Mouse (Mus musculus) B cell, adult 67 days (primary cell): ENCODE data around the gene Gm21962. TPM values are rescaled to one million over a fixed set of nuclear protein-coding genes. Genes with fewer than 3 reads are reported as not detected.

Source experiments
- total RNA-seq, 2 experiments: library from RNA; stranded (reverse); gene quantifications; 4 replicates each; pipeline ENCODE4 v1.2.4; 2023

Gene Gm21962
- total RNA-seq = not detected

GRCm38 (mm10) chr3:137671224-137671623, at the start of gene Gm21962:
Gene Gm21962, plus strand, starts transcription at chr3:137671524.

Other genes starting within 250 kb of the Gm21962 start
- not detected for gene Ddit4l, start 49.9 kb upstream of the Gm21962 start, total RNA-seq
- 10 to 100 TPM; 89.1 to 99.9 TPM for gene H2afz, start 193.0 kb downstream of the Gm21962 start, total RNA-seq
- gene Dnajb14, start 196.2 kb downstream of the Gm21962 start, total RNA-seq = 1 to 10 TPM; 4.0 to 6.8 TPM
- 10 to 100 TPM; 67.7 to 73.8 TPM for gene Lamtor3, start 247.0 kb downstream of the Gm21962 start, total RNA-seq